Mouse (Mus musculus) lung, postnatal 25 days (tissue): ENCODE measurements at regions not wholly inside any gene's neighbourhood (a gene's known extent, or its start where the extent isn't known, plus 50 kb on each side); places are given as distances from the start of the nearest gene placed in this dataset.

ENCODE experiments used
- DNase-seq: peaks from one replicate; pipeline ENCODE4 v3.0.0; 2022; ENCODE audit warnings: low spot score

DNA sequence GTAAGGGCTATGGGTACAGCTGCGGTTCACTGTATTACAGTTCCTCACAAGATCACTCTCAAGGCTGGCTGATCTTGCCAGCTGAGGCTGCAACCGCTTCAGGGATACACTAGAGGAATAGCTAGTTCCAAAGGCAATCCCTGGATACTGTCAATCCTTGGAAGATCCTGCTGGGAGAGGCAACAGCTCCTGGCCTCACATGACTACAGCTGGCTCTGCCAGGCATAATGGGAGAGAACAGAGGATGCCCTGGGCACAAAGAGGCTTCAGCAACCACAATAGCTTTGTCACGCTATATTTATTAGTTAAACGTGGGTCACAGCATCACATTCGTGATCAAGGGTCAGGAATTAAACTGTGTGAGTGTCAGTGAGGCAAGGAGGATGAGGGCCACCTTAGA lies 94.3 kb upstream of the Supt20 start:
- no peak for DNase-seq

- DNase-seq = no peak
Observed at GRCm38 (mm10) chr3:54604705-54605379, 87.8 kb upstream of the Supt20 start.

DNA sequence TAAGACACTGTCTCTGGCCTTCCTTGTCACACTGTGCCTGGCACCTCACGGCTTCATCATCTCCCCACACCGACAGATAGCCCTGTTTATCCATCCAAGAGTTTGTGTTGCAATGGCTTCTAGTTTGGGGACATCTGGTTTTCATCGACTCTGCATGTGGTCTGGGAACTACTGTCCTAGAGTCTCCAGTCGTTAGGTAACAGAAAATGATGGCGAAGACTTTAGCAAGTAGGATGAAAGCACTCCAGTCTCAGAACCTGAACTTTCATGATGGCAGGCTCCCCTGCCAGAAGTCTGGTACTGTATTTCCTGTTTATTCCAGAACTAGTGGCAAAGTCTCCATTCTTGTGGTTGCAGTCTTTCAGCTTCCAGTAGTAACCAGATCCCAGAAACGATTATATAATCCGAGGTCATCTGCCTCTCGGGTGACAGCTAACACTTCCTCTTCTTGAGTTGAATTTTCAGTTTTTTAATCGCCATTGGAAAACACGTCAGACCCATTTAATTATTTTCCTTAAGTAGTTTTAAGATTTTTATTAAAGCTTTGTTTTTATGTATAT lies 81.1 kb upstream of the Supt20 start:
- DNase-seq = no peak

DNA sequence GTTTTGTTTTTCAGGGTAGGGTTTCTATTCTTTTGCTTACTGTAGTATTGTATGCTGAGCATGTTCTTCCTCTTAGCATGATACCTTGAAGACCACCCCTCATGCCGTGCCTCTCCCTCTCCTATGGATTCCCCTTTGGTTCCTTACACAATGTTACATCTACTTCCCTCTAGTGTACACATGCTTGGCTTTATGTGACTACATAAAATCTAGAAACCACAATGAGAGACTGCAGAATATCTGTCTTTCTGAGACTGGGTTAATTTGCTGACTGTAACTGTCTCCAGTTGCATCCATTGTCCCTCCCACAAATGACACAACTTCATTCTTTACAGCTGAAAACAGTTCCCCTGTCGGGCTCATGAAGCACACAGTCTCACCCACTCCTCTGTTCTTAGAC lies 78.8 kb upstream of the Supt20 start:
- DNase-seq = no peak

DNA sequence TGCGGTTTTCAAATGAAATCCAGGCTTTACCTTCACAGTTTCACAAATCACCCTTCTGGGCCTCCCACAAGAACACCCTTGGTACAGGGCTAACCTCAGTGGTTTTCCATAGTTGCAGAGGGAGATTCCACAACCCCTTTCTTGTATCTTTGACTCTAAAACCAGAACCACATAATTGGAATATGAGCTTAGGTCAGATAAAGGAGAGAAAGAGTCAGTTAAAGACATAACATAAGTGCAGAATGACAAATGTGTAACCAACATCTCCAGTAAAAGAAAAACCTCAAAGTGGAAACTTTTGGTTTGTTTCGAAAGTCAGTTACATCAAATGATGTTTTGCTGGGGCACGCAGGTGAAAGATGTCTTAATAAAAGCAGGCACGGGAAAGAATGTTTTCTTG lies 75.3 kb upstream of the Supt20 start:
- DNase-seq = no peak

- no peak for DNase-seq
Observed at GRCm38 (mm10) chr3:54618286-54618685, 74.3 kb upstream of the Supt20 start.

DNA sequence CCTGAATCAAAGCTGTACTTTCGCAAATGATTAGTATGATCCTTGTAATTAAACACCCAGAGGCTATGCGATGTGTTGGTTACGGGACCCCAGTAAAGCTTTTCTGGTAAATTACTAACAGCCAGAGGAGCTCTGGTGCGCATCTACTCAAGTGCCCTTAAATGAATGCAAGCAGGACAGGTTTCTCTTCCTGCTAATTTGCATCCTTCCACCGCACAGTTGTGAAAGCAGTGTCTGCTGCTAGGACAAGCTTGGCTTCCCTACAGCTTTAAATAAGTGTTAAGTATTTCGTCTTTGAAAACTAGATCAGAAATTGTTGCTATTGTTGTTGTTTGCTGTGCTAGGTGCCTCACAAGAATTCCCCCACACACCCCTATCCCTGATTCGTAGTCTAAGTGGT lies 62.4 kb upstream of the Supt20 start:
- no peak for DNase-seq

DNA sequence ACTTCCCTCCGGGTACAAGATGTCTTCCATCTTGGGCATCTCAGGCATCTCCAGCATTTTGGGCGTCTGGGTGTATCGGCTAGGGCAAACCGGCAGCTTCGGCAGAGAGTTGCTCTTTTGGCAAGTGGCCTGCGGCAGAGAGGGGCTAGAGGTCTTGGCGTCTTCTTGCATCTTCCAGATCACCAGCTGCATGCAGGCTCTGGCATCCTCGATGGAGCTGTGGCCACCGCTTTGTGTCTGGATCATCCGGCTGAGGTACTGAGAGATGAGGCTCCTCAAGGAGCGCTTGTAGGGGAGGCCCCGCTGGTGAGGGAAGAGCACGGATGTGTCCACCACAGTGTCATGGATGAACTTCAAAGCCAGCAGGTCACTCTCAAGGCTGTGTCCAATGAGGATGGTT lies 59.9 kb upstream of the Supt20 start:
- no peak for DNase-seq

GRCm38 (mm10) chr3:54633446-54633845 lies 59.2 kb upstream of the Supt20 start:
- no peak for DNase-seq

DNA sequence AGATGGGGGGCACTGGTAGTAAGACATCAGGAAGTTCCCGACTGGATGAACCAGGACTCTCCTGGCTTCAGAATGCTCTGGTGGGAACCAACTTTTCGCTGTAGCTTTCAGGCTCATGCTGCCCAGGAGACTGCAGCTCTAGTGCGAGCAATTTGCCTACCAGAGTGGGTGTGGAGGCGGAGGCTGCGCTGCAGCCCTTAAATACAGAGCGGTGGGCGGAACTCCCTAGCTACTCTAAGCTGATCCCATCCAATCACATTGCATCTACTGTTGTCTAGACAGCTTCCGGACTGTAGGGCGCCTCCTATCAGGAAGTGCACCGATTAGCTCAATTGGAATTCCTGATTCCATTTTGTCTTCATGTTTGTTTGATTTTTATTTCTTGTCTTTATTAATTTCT lies 58.2 kb upstream of the Supt20 start:
- no peak for DNase-seq
